Mouse (Mus musculus): ENCODE results near the gene Mlh3. TPM values are rescaled to one million over a fixed set of nuclear protein-coding genes. Genes with fewer than 3 reads are reported as not detected.
"Not testable (repeated sequence)": the region's sequence is repeated elsewhere in the genome, so short reads cannot be mapped to it uniquely, and the experiment has no call there.

The Mlh3 gene
- polyA plus RNA-seq (2012; rRNA removed) = 10.9 and 12.4 TPM in 2 replicates

DNA sequence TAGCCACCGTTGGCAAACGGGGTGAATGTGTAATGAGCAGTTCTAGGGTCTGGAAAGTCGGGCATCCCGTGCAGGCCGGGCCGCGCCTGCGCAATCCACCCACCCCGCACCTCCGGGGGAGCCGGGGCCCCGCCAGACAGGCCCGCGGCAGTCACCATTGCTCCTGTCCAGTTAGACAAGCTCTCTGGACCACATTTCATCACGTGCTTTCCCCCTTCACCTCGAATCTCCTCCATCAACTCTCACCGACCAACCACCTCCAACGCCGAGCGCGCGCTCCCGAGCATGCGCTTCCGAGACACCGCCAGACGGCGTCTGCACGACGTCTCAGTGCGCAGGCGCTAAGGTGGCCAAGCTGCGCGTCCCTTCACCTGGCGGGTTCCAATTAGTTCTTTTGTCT, at the start of gene Mlh3:
Gene Mlh3, minus strand, starts transcription at position 281 of the 400 bp plus-strand sequence.
- peak; percentile 69 for DNase-seq (ENCODE audit: low spot score)

DNA sequence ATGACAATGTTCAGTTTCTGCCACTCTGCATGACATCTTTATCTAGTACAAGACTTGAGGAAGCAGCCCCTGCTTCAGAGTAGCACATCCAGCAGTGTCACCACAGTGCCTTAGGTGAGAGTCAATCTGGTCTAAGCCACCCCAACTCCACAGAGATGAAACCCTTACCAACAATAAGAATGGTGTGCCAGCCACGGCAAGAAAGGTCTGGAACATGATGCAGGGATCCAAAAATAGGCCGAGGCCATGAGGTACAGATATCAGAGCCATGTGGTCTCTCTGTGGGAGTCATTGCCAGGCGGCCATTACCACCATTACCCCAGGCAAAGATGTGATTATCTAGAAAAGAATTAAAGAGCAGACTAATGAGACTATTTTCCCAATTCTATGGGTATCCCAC, 38.3 kb upstream of the Mlh3 start:
- no peak for DNase-seq (ENCODE audit: low spot score)

DNA sequence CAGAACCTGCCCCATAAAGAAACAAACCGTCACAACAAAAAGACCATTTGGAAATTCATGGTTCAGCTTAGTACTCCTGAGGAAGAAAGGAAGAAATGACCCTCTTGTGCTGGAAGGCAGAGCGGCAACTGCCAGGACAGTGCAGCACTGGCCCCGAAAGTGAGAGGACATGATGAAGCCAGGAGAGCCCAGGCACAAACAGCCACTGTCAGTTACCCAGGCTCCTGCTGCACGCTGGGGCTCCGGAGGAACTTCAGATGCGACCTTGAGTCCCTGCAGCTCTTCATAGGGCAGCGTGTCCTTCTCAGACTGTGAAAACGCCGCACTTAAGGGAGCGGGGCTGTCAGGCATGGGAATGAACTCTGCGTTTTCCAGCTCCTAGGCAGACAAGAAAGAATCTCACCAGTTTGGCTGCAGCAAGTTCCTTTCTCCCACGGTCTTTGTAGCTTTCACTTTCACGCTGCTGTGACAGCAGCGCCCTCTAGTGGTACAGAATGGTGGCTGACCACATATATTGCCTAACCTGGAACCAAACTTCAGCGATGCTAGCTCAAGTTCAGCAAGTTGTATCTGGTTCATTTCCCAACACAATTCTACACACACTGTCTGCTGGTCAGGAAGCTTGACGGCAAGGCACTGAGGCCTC, 35.0 kb upstream of the Mlh3 start:
- DNase-seq (ENCODE audit: low spot score) = peak; percentile 63

DNA sequence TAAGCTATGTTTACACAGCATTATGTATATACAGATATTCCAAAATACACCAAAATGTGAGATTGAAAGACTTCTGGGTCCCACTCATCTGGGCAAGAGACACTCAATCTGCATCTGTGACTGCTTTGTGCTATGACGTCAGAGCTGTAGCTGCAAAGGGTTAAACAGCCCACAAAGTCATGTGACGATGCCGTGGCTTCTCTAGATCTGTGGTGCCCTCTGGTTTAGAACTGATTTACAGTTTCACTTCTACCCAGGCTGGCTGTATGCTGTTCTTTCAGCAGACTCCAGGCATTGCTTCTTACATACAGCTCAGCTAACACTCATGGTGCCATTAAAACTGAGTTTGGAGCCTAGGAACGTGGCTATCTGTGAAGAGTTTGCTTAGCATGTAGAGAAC, 34.3 kb upstream of the Mlh3 start:
- no peak for DNase-seq (ENCODE audit: low spot score)

DNA sequence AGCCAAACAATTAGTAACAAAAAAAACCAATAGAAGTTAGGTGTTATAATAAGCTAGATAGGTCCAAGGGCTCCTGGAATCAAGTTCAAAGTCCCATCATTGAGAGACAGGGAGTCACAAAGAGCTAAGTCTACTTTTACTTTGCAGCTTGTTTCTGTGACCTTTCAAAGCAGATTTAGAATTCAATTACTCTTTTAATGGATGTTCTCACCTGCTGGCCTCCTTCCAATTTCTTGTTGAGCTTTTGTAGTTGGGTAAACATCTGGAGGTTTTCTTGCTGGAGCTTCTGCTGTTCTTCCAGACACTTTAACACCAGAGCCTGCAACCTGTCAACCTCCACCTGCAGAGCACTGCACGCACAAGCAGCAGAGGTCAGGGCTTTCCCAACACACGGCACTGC, 32.9 kb upstream of the Mlh3 start:
- DNase-seq (ENCODE audit: low spot score) = no peak

DNA sequence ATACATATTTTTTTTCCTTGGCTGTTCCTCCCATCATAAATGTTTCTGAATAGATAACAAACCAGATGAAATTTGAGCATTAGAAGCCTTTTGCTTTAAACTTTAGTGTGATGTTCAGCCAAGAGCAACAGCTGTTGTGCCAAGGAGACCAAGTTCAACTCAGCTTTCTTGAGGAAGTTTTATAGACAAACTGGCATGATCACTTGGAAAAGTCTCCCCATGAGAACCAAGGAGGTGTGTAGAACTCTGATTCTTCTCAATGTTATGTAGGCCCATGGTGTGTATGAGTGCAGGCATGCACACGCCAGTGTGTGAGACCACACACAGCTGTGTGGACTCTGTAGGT, 28.4 kb upstream of the Mlh3 start:
- no peak for DNase-seq (ENCODE audit: low spot score)

DNA sequence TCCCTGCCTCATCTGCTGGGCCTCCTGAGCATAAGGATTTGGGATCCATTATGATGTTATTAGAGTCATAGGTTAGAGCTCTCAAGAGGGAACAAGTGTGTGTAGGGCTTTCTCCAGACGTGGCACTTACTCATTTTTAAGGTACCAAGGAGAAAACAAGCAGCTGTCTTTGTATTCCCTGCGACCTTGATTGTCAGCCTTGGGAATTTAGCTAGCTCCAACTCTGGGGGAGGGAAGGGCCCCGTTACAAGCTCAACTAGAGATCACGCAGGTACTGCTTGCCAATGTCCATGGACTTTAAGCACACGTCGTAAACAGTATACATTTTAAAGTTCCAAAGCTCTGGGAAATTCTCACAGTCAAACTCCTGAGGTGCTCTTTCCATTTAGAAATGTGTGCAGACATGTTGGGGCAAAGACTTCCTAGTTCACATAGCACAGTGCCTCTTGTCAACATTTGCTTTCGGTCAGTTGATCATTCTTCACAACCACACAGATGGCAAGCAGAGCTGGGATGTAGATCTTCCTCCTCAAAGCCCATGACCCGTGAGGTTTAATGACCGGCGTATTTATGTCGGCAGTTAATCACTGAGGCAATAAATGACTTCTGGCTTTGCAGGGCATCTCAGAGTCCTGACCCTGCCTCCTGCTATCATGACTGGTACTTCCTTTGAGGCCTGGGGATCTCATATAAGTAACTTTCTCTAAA, 27.9 kb upstream of the Mlh3 start:
- no peak for DNase-seq (ENCODE audit: low spot score)

DNA sequence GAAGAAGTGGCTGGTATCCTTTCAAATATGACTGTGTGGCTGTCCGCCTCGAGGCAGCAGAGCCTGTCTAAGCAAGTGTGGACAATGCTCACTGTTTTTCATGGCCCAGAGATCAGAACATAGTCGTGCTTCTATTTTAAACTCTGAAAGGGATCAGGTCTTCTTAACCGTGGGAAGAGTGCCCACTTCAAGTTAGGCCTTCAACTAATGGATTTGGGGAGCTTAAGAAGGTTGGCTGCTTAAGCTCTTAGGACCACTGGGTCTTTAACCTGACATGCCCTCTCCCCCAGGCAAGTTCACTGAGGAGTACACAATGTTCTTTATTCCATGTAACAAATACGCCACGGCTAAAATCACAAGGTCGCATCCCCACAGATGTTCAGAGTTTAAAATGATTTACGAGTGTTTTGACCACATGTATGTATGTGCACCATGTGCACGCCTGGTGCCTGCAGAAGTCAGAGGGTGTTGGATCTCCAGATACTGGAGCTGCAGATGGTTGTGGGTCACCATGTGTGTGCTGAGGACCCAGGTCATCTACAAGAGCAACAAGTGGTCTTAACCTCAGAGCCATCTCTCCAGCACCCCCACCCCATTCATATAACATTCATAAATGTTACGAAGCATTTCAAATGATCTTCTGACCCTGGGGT, 27.1 kb upstream of the Mlh3 start:
- no peak for DNase-seq (ENCODE audit: low spot score)

DNA sequence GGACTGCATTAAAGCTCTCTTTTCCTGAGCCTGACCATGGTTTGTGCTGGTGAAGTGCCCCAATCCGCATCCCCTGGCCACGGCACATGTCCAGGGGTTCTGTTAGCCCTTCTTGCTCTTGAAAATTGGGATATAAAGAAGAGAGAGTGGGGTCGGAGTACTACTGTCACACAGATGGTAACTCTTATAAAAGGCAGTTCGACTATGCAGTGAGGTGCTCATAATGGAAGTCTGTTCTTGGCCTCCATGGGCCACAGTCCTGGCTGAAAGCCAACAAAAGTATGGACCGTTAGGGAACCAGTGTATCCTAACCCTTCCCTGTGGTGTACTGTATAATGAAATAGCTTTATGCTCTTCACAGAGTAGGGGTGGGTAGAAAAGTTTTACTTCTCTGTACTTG, 26.5 kb upstream of the Mlh3 start:
- no peak for DNase-seq (ENCODE audit: low spot score)

DNA sequence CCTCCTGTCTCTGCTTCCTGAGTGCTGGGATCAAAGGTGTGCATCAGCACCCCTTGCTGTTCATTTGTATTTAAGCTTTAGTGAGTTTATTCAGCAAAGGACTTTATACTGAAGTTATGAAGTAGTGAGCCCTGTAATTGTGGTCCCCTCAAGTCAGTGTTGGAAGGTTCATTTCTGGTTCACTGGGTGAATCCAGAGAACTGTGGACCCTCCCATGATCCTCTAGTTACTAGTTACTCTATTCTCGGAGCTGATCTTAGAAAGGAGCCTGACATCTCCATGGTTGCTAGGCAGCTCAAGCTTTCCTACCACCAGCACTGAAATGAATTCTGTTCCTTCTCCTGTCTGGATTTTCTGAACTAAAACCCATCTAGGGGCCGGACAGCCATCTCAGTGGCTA, 25.1 kb upstream of the Mlh3 start:
- DNase-seq (ENCODE audit: low spot score) = no peak

DNA sequence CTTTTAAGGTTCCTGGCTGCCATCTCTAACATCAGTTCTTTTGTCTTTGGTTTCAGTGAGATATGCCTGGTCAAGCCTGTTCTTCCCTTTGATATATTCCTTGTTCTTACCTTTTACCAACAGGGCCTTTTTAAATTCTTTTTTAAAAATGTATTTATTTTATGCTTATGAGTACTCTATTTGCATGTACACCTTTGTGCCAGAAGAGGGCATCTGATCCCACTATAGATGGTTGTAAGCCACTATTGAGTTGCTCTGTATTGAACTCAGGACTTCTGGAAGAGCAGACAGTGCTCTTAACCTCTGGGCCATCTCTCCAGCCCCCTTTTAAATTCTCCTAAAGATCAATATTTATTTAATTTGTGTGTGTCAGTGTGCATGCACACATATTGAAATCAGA, 22.5 kb upstream of the Mlh3 start:
- DNase-seq (ENCODE audit: low spot score) = no peak

DNA sequence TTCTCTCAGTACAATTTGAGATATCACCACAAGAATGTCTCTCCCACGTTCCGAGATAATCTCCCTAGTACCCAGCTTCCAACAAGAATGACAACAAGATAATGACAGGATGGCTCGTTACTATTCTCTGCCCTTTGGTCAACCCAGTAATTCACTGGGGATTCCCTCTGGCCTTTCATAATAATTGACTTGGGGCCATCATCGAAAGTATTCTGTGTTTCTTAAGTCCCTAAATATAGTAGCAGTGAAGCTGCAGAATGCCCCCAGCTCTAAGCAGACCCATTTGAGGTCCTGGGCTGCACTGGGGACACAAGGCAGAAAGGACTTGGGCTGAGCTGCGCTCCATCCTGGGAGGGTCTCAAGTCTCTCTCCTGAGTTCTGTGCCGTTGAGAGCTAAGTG, 21.9 kb upstream of the Mlh3 start:
- no peak for DNase-seq (ENCODE audit: low spot score)

DNA sequence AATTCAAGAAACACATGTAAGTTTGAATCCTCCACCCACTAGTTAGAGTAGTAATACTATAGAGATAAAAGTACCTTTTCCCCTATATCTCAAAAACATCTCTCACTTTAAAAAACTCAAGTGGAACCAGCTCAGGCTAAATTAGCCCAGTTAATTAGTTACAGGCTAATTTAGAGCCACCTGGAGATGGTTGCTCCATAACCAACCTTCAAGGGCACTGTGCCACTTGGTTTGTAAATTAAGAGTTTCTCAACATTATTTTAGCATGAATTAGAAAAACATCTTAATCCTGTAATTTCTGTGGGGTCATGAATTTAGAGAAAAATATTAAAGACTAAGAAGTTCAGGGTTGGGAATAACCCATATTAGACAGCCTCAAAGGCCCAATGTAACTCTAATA, 21.1 kb upstream of the Mlh3 start:
- DNase-seq (ENCODE audit: low spot score) = no peak

DNA sequence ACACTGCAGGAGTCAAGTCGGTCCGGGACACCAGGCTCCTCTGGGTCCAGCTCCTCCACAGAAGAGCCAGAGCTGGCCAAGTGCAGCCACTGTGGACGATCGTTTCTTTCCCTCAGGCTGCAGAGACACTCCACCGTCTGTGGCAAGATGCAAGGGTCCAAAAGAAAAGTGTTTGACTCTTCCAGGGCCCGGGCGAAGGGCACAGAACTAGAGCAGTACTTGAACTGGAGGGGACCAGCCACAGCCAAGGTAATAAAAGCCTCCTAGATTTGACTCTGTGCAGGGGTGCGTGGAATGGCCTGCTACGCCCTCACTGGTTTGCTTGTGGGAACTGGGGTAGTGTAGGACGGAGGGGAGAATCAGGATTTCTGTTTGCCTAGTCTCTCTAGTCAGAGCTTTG, 20.2 kb upstream of the Mlh3 start:
- DNase-seq (ENCODE audit: low spot score) = no peak

DNA sequence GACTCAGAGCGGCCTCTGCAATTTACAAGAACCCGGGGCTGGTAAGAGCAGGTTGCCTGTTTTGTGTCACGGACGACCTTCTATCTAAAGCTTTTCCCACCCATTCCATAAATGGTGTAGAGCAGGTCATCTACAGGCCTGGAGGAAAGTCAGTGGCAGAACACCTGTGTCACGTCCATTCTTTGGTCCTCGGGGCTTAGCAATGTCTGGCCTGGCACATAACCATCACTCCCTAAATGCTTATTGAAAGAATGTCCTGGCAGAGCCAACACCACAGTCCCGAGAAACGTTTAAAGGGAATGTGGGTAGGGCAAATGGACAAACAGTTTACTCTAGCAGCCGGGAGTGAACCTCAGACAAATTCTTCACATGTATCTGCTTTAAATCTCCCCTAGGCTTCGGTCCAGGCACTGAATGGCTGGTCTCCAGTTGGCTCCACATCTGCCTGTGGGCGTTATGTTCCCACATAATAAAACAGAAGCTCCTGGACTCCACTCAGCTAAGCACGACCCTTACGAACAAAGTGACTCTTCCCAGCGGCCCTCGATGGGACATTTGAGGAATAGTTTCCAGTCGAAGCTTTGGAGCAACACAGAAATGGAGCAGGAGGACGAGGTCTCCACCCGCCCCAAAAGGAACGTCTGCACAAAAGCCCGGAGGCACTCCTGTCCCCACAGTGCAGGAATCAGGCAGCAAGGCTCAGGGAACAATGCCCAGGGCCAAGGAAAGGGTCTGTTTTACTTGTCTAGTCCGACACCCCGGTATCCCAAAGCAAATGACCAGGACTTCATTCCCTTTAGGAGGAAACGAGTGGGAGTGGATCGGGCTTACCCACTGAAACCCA, 19.0 kb upstream of the Mlh3 start:
- no peak for DNase-seq (ENCODE audit: low spot score)

DNA sequence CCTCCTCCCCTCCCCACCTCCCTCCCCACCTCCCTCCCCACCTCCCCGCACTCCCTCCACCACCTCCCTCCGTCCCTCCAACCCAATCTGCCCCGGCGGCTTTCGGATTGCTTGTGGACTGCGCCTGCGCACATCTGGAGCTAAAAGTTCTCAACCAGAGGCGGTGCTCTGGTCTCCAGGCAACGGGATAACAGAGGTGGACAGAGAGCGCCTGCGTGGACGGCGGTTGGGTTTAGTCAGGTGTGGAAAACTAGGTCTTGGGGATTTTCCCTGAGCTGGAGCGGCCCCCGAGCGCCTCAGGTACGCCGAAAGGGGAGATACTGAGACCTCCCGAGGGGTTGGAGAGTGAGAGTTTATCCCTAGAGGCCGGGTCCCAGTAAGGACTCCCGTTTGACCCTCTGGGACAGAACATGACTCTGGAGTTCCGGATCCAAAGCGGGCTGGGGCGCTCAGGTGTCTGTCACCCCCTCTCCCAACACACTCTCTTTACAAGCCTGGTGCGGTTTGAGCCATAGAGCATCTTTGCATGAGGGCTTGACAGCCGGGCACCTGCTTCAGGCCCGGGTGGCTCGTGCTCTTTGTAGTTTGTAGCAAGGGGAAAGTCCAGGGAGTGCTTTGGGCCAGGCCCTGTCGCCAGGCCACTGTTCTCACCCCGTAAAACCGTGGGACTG, 18.2 kb upstream of the Mlh3 start, which contains the start of gene Zc2hc1c:
Gene Zc2hc1c, plus strand, starts transcription at position 106 of the 671 bp plus-strand sequence.
- peak; percentile 67 for DNase-seq (ENCODE audit: low spot score)

DNA sequence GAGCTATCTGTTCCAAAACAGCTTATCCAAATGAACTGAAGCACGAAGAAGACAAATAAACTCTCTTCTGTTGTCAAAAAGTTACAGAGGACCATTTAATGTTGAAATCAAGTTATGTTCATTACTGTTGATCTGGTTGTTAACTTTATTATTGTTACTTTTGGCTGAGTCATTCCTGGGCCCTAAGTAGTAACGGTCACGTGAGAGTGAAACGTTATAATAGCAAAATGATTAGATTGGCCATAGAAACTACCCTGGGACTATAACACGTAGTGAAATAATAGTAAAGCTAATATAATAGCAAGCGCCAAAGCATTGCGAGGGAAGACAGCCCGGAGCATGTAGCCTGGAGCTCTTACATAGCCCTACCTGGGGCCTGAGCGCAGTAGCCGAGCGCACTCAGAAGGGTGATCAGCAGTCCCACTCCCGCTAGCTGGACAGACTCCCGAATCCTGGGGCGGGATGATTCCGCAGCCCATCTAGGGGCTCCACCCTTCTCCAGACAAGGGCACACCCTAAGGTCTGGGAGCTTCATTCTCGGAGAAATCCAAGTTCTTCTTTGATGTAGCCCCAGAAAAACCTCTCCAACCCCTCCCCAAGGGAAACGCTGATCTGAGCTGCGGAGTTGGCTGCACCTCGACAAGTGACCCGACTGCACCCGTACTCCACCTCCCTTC, 17.5 kb upstream of the Mlh3 start, which contains the start of gene Acyp1:
Gene Acyp1, minus strand, starts transcription at position 630 of the 677 bp plus-strand sequence.
- peak; percentile 41 for DNase-seq (ENCODE audit: low spot score)

DNA sequence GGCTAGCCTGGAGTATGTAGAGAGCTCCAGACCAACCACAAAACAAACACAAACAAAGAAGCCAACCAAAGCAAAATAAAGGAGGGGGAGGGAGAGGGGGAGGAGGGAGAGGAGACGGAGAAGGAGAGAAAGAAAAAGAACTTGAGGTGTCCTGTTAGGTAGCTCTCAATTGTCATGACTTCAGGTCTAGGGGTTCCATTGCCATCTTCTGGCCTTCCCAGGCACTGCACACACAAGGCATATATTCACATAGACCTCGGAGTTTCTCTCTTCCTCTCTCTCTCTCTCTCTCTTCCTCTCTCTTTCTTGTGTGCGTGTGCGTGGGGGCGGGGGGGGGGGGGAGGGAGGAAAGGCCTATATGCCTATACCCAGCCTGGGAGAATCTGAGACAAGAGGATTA, 16.5 kb upstream of the Mlh3 start:
- DNase-seq (ENCODE audit: low spot score) = no peak

DNA sequence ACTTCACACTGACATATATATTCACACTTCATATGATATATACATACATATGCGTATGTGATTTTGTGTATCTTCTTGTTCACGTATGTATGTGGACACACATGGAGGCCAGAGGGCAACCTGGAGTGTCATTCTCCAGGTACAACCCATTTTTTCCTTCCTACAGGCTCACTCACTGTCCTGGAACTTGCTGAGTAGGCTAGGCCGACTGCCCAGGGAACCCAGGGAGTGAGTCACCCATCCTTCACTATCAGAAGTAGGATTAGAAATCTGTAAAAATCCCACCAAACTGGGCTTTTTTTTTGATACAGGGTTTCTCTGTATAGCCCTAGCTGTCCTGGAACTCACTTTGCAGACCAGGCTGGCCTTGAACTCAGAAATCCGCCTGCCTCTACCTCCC, 14.6 kb upstream of the Mlh3 start:
- no peak for DNase-seq (ENCODE audit: low spot score)

DNA sequence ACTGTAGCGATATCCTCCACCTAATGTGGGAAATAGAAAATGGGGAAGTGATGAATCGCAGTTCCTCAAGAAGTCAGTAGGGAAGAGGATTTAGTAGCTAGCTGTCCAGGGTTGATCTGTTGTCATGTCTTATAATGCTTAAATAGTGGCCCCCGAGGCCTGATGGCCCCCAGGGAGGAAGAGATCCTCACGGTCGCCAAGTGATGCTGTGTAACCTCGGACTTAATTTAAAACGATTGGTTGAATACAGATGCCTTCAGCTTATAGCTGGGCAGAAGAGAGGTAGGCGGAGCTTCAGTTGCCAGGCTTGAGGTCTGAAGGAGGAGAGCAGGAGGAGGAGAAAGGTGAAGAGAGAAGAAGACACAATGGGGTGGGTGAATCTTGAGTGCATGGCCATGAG, 13.9 kb upstream of the Mlh3 start:
- DNase-seq (ENCODE audit: low spot score) = no peak

DNA sequence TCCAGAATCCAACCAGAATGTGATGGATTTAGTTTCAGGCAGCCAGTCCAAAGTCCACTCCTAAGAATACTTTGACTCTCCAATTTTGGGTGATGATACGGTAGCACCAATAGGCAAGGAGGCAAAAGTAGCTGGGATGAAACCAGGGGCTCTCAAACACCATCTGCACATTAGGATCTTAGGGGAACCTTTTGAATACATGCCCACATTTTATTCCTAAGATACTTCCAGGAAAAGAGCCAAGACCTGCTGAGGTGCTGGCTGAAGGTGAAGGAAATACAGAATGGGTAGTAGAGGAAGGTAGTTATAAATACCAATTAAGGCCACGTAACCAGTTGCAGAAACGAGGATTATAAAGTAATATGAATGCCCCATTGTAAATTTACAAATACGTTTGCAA, 11.4 kb upstream of the Mlh3 start:
- not testable (repeated sequence) for DNase-seq (ENCODE audit: low spot score)
